Mouse (Mus musculus) left cerebral cortex, adult 2 months (tissue): ENCODE measurements around the gene Alk. TPM values are rescaled to one million over a fixed set of nuclear protein-coding genes. Genes with fewer than 3 reads are reported as not detected.

Experiments used
- DNase-seq, 2 experiments: peaks; one replicate each; pipeline ENCODE4 v3.0.0; 2021 to 2022; ENCODE audit warnings: low spot score in 2 of 2, mixed read lengths in 1 of 2; ENCODE audit errors: extremely low spot score in 1 of 2
- H3K27ac ChIP-seq: fragments of 200-600 bp; 2 replicates; pipeline ENCODE4 v1.8.1; 2022
- H3K4me3 ChIP-seq: fragments of 200-600 bp; 2 replicates; pipeline ENCODE4 v1.8.1; 2022
- CTCF ChIP-seq: fragments of 200-600 bp; IDR thresholded peaks from 2 replicates; pipeline ENCODE4 v1.8.1; 2022; ENCODE audit warnings: antibody characterized with exemption, mild to moderate bottlenecking, moderate library complexity
- intact Hi-C: fragments of 180-260 bp; cut with DNase I; formaldehyde crosslinking; loops from one replicate; pipeline ENCODE4 v1.15.1; 2025
- long read RNA-seq, 2 experiments: library from polyadenylated mRNA; stranded (forward); transcript quantifications; one replicate each; pipeline ENCODE4 v2.0.0; 2021; ENCODE audit warnings: borderline mapping rate in 2 of 2
- total RNA-seq, 2 experiments: library from RNA; stranded (reverse); gene quantifications; 2 replicates each; pipeline ENCODE4 v1.2.3; 2021

Gene Alk
- total RNA-seq: 1 to 10 TPM; 8.5 to 9.0 TPM
- long read RNA-seq, experiment 1, partial matches to known transcripts: 1 of 1 reads
- long read RNA-seq, experiment 1, other reads (novel, unspliced or antisense): 0 of 1 reads
- long read RNA-seq, experiment 2, partial matches to known transcripts: 1 of 5 reads
- long read RNA-seq, experiment 2, other reads (novel, unspliced or antisense): 4 of 5 reads

- TF ChIP-seq CTCF: no peak; the same call in 1 of the 2 replicates
- DNase-seq: peak; percentile 90 to 93
- Histone ChIP-seq H3K4me3 (peak within 1 kb of the TSS; percentile 47), H3K27ac (no peak within 1 kb of the TSS; the same call in 1 of the 2 replicates)
- intact Hi-C loops: loop anchor here (5.0 to 10.0 kb wide), 3 partner anchors 637 to 1050 kb away; partner anchors contain the start of gene Spdya
Observed at GRCm38 (mm10) chr17:72604610-72604980, at the start of gene Alk. TSS of gene Alk (minus strand) at chr17:72604627.

- DNase-seq: no peak
- intact Hi-C loops: no loop called here
Observed at GRCm38 (mm10) chr17:72652801-72653200, 48.4 kb upstream of the Alk start.

GRCm38 (mm10) chr17:72648607-72649217 is 44.3 kb upstream of the Alk start:
- DNase-seq: no peak
- no peak for TF ChIP-seq CTCF
- Histone ChIP-seq H3K4me3 (no peak overlapping the region), H3K27ac (no peak overlapping the region)
- intact Hi-C loops: no loop called here

More at GRCm38 (mm10) chr17:72652801-72653200, 48.4 kb upstream of the Alk start:
- TF ChIP-seq CTCF: no peak
- H3K4me3 ChIP-seq: no peak overlapping the region
- no peak overlapping the region for H3K27ac ChIP-seq

- Histone ChIP-seq H3K4me3 (no peak overlapping the region), H3K27ac (no peak overlapping the region)
- TF ChIP-seq CTCF: no peak
- no peak for DNase-seq
- intact Hi-C loops: no loop called here
Observed at GRCm38 (mm10) chr17:72646167-72646566, 41.7 kb upstream of the Alk start.

- no peak for DNase-seq
- no peak overlapping the region for H3K27ac ChIP-seq
- no peak overlapping the region for H3K4me3 ChIP-seq
- intact Hi-C loops: no loop called here
- TF ChIP-seq CTCF: no peak
Observed at GRCm38 (mm10) chr17:72640095-72640494, 35.7 kb upstream of the Alk start.

GRCm38 (mm10) chr17:72639400-72639799 is 35.0 kb upstream of the Alk start:
- no peak for TF ChIP-seq CTCF
- Histone ChIP-seq H3K27ac (no peak overlapping the region), H3K4me3 (no peak overlapping the region)
- intact Hi-C loops: no loop called here
- DNase-seq: no peak

- peak; percentile 85 to 90 for DNase-seq
- Histone ChIP-seq H3K27ac (no peak overlapping the region), H3K4me3 (no peak overlapping the region)
- peak; percentile 81 for TF ChIP-seq CTCF
- intact Hi-C loops: loop anchor here (1.0 to 10.0 kb wide), 3 partner anchors 175 to 1051 kb away; partner anchors contain the start of gene Spdya
Observed at GRCm38 (mm10) chr17:72606251-72606650, 1.8 kb upstream of the Alk start.

GRCm38 (mm10) chr17:72603886-72604609 is 379 bp downstream of the Alk start:
- TF ChIP-seq CTCF: no peak
- H3K4me3 ChIP-seq: peak overlapping the region; percentile 47
- intact Hi-C loops: loop anchor here (5.0 to 10.0 kb wide), 3 partner anchors 637 to 1049 kb away; partner anchors contain the start of gene Spdya
- peak in 1 of 2 experiments; percentile 17 for DNase-seq
- no peak overlapping the region for H3K27ac ChIP-seq

- peak; percentile 37 to 38 for DNase-seq
- peak overlapping the region; percentile 47 for H3K4me3 ChIP-seq
- H3K27ac ChIP-seq: no peak overlapping the region
- intact Hi-C loops: loop anchor here (5.0 to 10.0 kb wide), 3 partner anchors 636 to 1049 kb away; partner anchors contain the start of gene Spdya
- no peak for TF ChIP-seq CTCF
Observed at GRCm38 (mm10) chr17:72603118-72603885, 1.1 kb downstream of the Alk start.

- Histone ChIP-seq H3K4me3 (no peak overlapping the region), H3K27ac (no peak overlapping the region)
- intact Hi-C loops: loop anchor here (5.0 to 10.0 kb wide), 3 partner anchors 634 to 1046 kb away; partner anchors contain the start of gene Spdya
- no peak for TF ChIP-seq CTCF
- DNase-seq: no peak
Observed at GRCm38 (mm10) chr17:72600806-72601205, 3.6 kb downstream of the Alk start.

GRCm38 (mm10) chr17:72587671-72588070 is 16.8 kb downstream of the Alk start:
- DNase-seq: no peak
- intact Hi-C loops: no loop called here
- H3K27ac ChIP-seq: no peak overlapping the region
- H3K4me3 ChIP-seq: no peak overlapping the region
- TF ChIP-seq CTCF: no peak
